Mouse (Mus musculus) lung, embryonic 16.5 days (tissue): ENCODE results near the gene Soga3. TPM values are rescaled to one million over a fixed set of nuclear protein-coding genes. Genes with fewer than 3 reads are reported as not detected.

Source experiments
- ATAC-seq: fragments of 200-750 bp; cut with Nextera tagmentation; 2 replicates; pipeline ENCODE4 v1.8.0; 2017; ENCODE audit warnings: low read depth, mild to moderate bottlenecking, moderate library complexity
- H3K27ac ChIP-seq: fragments of 300-500 bp; sonication (generic); 2 replicates; pipeline ENCODE4 v1.5.1; 2014; ENCODE audit warnings: mild to moderate bottlenecking, control low read depth, low read length
- H3K27me3 ChIP-seq: fragments of 300-500 bp; sonication (generic); 2 replicates; pipeline ENCODE4 v1.6.1; 2014; ENCODE audit warnings: low read depth, low read length, mixed read lengths; ENCODE audit not compliant: control insufficient read depth, insufficient read depth
- H3K36me3 ChIP-seq: fragments of 300-500 bp; sonication (generic); 2 replicates; pipeline ENCODE4 v1.6.1; 2014; ENCODE audit warnings: low read length; ENCODE audit not compliant: control insufficient read depth, insufficient read depth
- H3K4me1 ChIP-seq: fragments of 300-500 bp; sonication (generic); replicated peaks from 2 replicates; pipeline ENCODE4 v1.6.1; 2014; ENCODE audit warnings: low read length, mixed read lengths; ENCODE audit not compliant: control insufficient read depth, insufficient read depth
- H3K4me2 ChIP-seq: fragments of 300-500 bp; sonication (generic); 2 replicates; pipeline ENCODE4 v1.6.1; 2014; ENCODE audit warnings: low read depth, low read length, control low read depth
- H3K4me3 ChIP-seq: fragments of 300-500 bp; sonication (generic); 2 replicates; pipeline ENCODE4 v1.5.1; 2014; ENCODE audit warnings: mild to moderate bottlenecking, low read length, control low read depth
- H3K9ac ChIP-seq: fragments of 300-500 bp; sonication (generic); 2 replicates; pipeline ENCODE4 v1.6.1; 2014; ENCODE audit warnings: low read length, control low read depth
- H3K9me3 ChIP-seq: fragments of 300-500 bp; sonication (generic); 2 replicates; pipeline ENCODE4 v1.6.1; 2016; ENCODE audit warnings: low read length; ENCODE audit not compliant: control insufficient read depth
- WGBS: fragments of 180-500 bp; shearing (Covaris S2); extraction: QIAGEN DNeasy Blood & Tissue Kit; methylation state at CpG from one replicate; pipeline ENCODE4 v1.1.7; 2014; 5-methylcytosine and 5-hydroxymethylcytosine counted together
- polyA plus RNA-seq: library from polyadenylated mRNA; unstranded; fragments of >200 nt; fragmentation: Nextera tagmentation; extraction: Ambion mirVana; gene quantifications from 2 replicates; pipeline ENCODE4 v1.2.1, GENCODE M21; 2015

Gene Soga3
- polyA plus RNA-seq = 0.38 and 0.63 TPM in 2 replicates

- H3K27me3 ChIP-seq = peaks cover 48% of the 10 kb centered on the region
- 0 out of 2 replicates have a peak within 1 kb of the TSS, but pooled peaks have one; percentile 2 for H3K4me2 ChIP-seq
- no peak within 1 kb of the TSS for H3K9ac ChIP-seq
- H3K9me3 ChIP-seq = no peaks in the 10 kb centered on the region
- ATAC-seq = no peak
- no peak within 1 kb of the TSS for H3K4me3 ChIP-seq
- no peak within 1 kb of the TSS for H3K27ac ChIP-seq
- peaks cover 5% of the 10 kb centered on the region for H3K4me1 ChIP-seq
- H3K36me3 ChIP-seq = no peaks in the 10 kb centered on the region
- WGBS = under 1% methylated on average over 34 of the region's 34 CpGs
Measured at GRCm38 (mm10) chr10:29143566-29144335, at the start of gene Soga3. Soga3 (plus strand) TSS chr10:29143839.

DNA sequence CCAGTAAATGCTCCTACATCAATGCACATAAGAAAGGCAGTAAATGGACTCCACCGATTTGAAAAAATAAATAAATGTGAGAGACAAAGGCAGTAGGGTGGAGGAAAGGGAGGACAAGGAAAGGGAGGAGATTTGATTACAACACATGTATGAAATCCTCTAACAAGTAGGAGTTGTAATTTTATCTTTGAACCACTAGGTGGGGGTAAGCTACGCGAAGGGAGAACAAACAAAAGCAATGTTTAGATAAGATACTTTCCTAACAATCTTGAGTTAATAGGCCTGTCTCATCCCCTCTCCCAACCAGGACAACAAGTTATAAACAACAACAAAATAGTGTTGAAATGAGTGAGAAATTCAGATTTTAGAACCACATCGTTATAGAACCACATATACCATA is 36.7 kb upstream of the Soga3 start:
- no peak for ATAC-seq

GRCm38 (mm10) chr10:29142556-29143105 is 1.0 kb upstream of the Soga3 start:
- 23% methylated on average over 7 of the region's 7 CpGs for WGBS

More for the DNA sequence above, 36.7 kb upstream of the Soga3 start:
- 12% methylated on average over 4 of the region's 4 CpGs for WGBS
- H3K27me3 ChIP-seq = no peaks in the 10 kb centered on the region
- no peaks in the 10 kb centered on the region for H3K36me3 ChIP-seq
- no peak overlapping the region for H3K4me3 ChIP-seq
- H3K9me3 ChIP-seq = no peaks in the 10 kb centered on the region
- no peak overlapping the region for H3K9ac ChIP-seq
- H3K4me1 ChIP-seq = no peaks in the 10 kb centered on the region
- H3K27ac ChIP-seq = no peak overlapping the region
- H3K4me2 ChIP-seq = no peak overlapping the region

GRCm38 (mm10) chr10:29144612-29145405 is 1.2 kb downstream of the Soga3 start:
- no peaks in the 10 kb centered on the region for H3K36me3 ChIP-seq
- no peak overlapping the region for H3K9ac ChIP-seq
- H3K27me3 ChIP-seq = peaks cover 49% of the 10 kb centered on the region
- ATAC-seq = no peak
- no peaks in the 10 kb centered on the region for H3K9me3 ChIP-seq
- peaks cover 5% of the 10 kb centered on the region for H3K4me1 ChIP-seq
- no peak overlapping the region for H3K4me2 ChIP-seq
- no peak overlapping the region for H3K4me3 ChIP-seq
- 33% methylated on average over 12 of the region's 12 CpGs for WGBS
- H3K27ac ChIP-seq = no peak overlapping the region

More at GRCm38 (mm10) chr10:29142556-29143105, 1.0 kb upstream of the Soga3 start:
- H3K4me3 ChIP-seq = no peak overlapping the region
- no peak overlapping the region for H3K4me2 ChIP-seq
- no peaks in the 10 kb centered on the region for H3K9me3 ChIP-seq
- H3K27me3 ChIP-seq = peaks cover 37% of the 10 kb centered on the region
- peaks cover 4% of the 10 kb centered on the region for H3K4me1 ChIP-seq
- H3K9ac ChIP-seq = no peak overlapping the region
- H3K27ac ChIP-seq = no peak overlapping the region
- no peaks in the 10 kb centered on the region for H3K36me3 ChIP-seq
- no peak for ATAC-seq

- Histone ChIP-seq H3K4me1 (peaks cover 5% of the 10 kb centered on the region), H3K27ac (no peak overlapping the region), H3K4me2 (peak overlapping the region; percentile 83), H3K36me3 (no peaks in the 10 kb centered on the region), H3K27me3 (peaks cover 49% of the 10 kb centered on the region), H3K9ac (no peak overlapping the region), H3K4me3 (peak overlapping the region; percentile 47), H3K9me3 (no peaks in the 10 kb centered on the region)
- ATAC-seq = no peak
- under 1% methylated on average over 22 of the region's 22 CpGs for WGBS
Measured at GRCm38 (mm10) chr10:29146198-29146857, 2.7 kb downstream of the Soga3 start.

GRCm38 (mm10) chr10:29146858-29147640 is 3.4 kb downstream of the Soga3 start:
- 1% methylated on average over 63 of the region's 65 CpGs for WGBS
- Histone ChIP-seq H3K4me1 (peaks cover 5% of the 10 kb centered on the region), H3K9me3 (no peaks in the 10 kb centered on the region), H3K4me2 (peak overlapping the region; percentile 83), H3K36me3 (no peaks in the 10 kb centered on the region), H3K4me3 (peak overlapping the region; percentile 47), H3K27ac (no peak overlapping the region), H3K27me3 (peaks cover 49% of the 10 kb centered on the region), H3K9ac (no peak overlapping the region)
- ATAC-seq = peak; percentile 97

DNA sequence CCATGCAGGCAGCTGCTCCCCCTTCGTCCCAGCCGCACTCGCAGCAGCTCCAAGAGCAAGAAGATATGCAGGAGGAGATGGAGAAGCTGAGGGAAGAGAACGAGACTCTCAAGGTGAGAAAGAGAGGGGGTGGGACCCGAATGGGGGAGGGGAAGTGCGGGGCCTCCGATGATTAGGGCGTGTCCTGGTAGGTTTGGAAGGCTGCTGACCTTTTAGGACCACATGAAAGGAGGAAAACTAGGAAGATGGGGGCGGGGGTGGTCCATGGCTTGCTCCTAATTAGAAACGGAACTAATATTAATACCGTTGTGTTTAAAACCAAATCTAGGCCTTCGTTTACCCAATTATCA is 4.0 kb downstream of the Soga3 start:
- Histone ChIP-seq H3K4me3 (peak overlapping the region; percentile 47), H3K27me3 (peaks cover 48% of the 10 kb centered on the region), H3K4me1 (peaks cover 5% of the 10 kb centered on the region), H3K4me2 (peak overlapping the region; percentile 83), H3K9ac (no peak overlapping the region), H3K27ac (no peak overlapping the region), H3K9me3 (no peaks in the 10 kb centered on the region), H3K36me3 (no peaks in the 10 kb centered on the region)
- ATAC-seq = no peak
- 2% methylated on average over 12 of the region's 12 CpGs for WGBS

- Histone ChIP-seq H3K4me2 (no peak overlapping the region), H3K4me3 (no peak overlapping the region), H3K36me3 (no peaks in the 10 kb centered on the region), H3K9me3 (no peaks in the 10 kb centered on the region), H3K27ac (no peak overlapping the region), H3K9ac (no peak overlapping the region), H3K4me1 (peaks cover 5% of the 10 kb centered on the region), H3K27me3 (peaks cover 47% of the 10 kb centered on the region)
- ATAC-seq = no peak
- 4% methylated on average over 21 of the region's 21 CpGs for WGBS
Measured at GRCm38 (mm10) chr10:29148076-29148475, 4.4 kb downstream of the Soga3 start.
